Mouse (Mus musculus): ENCODE measurements at regions not wholly inside any gene's neighbourhood (a gene's known extent, or its start where the extent isn't known, plus 50 kb on each side); places are given as distances from the start of the nearest gene placed in this dataset.

DNA sequence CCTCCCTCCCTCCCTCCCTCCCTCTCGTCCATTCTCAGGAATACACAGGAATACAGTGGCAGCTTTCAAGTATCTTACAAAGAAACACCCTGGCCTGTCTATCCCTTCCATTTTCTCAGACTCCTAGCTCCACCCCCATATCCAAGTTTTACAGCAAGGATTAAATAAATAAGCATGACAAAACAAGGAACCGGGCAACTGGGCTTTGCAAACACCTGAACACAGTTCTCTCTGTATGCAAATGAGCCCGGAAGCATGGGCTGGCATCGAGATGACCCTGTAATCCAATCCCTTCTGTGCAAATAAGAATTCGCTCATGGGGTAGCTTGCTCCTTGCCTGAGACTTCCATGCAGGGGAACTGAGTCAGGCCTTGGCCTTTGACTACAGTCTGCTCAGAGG is 506.5 kb upstream of the Gm10131 start:
- TF ChIP-seq CTCF (IDR thresholded peaks at IDR 0.05; ENCODE audit: low read depth): no peak
- no peak for TF ChIP-seq EP300 (optimal IDR thresholded peaks at IDR 0.05)

All from stomach, postnatal 0 days (tissue).